Mouse (Mus musculus) gastrocnemius, adult 2 months (tissue): ENCODE measurements at regions not wholly inside any gene's neighbourhood (a gene's known extent, or its start where the extent isn't known, plus 50 kb on each side); places are given as distances from the start of the nearest gene placed in this dataset.

Experiments used
- DNase-seq: peaks from one replicate; pipeline ENCODE4 v3.0.0; 2022
- H3K27ac ChIP-seq: fragments of 200-600 bp; 2 replicates; pipeline ENCODE4 v1.8.1; 2022; ENCODE audit warnings: mild to moderate bottlenecking
- H3K4me3 ChIP-seq: fragments of 200-600 bp; 2 replicates; pipeline ENCODE4 v1.8.1; 2022; ENCODE audit warnings: mild to moderate bottlenecking, moderate library complexity
- CTCF ChIP-seq: fragments of 200-600 bp; IDR thresholded peaks from 2 replicates; pipeline ENCODE4 v1.8.1; 2022; ENCODE audit warnings: antibody characterized with exemption, mild to moderate bottlenecking, moderate library complexity
- intact Hi-C: fragments of 180-260 bp; cut with DNase I; formaldehyde crosslinking; loops from one replicate; pipeline ENCODE4 v1.15.1; 2025

GRCm38 (mm10) chr4:39508866-39509265 lies 58.8 kb downstream of the 1700009N14Rik start:
- no peak overlapping the region for H3K4me3 ChIP-seq
- intact Hi-C loops = no loop called here
- no peak for TF ChIP-seq CTCF

DNA sequence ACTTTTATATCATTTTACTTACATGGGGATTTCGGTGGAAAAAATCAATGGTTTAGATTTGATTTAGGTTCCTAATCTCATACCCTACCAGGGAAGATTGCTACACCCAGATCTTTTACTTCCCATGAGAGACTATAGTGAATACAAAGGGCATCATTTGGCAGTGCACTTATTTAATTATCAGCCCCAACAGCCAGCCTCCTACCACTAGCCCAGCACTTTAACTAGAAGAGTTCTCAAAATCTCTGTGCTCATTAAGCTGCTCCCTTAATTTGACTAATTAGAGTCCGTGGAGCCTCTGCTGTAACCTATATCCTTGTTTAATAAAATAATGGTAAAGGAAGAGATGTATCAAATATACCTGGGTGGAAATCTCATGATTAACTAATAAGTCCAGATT lies 77.4 kb downstream of the 1700009N14Rik start:
- no peak for DNase-seq
- TF ChIP-seq CTCF = no peak
- intact Hi-C loops = no loop called here
- Histone ChIP-seq H3K27ac (no peak overlapping the region), H3K4me3 (no peak overlapping the region)

More at GRCm38 (mm10) chr4:39508866-39509265, 58.8 kb downstream of the 1700009N14Rik start:
- no peak for DNase-seq
- no peak overlapping the region for H3K27ac ChIP-seq

- DNase-seq = no peak
- intact Hi-C loops = no loop called here
- no peak for TF ChIP-seq CTCF
- no peak overlapping the region for H3K4me3 ChIP-seq
- H3K27ac ChIP-seq = no peak overlapping the region
Observed at GRCm38 (mm10) chr4:39528661-39529060, 78.6 kb downstream of the 1700009N14Rik start.

GRCm38 (mm10) chr4:39556101-39556763 lies 106.1 kb downstream of the 1700009N14Rik start:
- H3K27ac ChIP-seq = no peak overlapping the region
- no peak overlapping the region for H3K4me3 ChIP-seq
- no peak for DNase-seq
- no peak for TF ChIP-seq CTCF
- intact Hi-C loops = no loop called here

GRCm38 (mm10) chr4:39597426-39597825 lies 147.3 kb downstream of the 1700009N14Rik start:
- H3K4me3 ChIP-seq = no peak overlapping the region
- no peak overlapping the region for H3K27ac ChIP-seq
- DNase-seq = no peak
- intact Hi-C loops = no loop called here
- TF ChIP-seq CTCF = no peak

DNA sequence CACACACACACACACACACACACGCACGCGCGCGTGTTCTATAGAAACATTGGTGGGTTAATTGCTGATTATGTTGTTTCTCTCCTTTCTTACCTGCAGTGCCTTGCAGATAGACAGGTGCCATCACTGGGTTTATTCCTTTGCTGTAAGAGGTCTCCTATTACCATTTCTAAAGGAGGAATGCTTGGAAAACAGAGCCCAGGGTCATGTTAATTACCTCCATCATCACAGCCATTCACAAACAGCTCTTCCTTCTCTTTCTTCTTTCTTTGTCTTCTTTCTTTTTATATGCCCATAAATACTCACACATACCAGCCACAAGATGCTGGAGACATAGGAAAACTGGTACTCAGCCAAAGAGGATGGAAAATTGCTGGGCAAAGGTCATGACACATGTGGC lies 155.0 kb downstream of the 1700009N14Rik start:
- intact Hi-C loops = no loop called here
- no peak for TF ChIP-seq CTCF

GRCm38 (mm10) chr4:39644136-39644535 lies 194.0 kb downstream of the 1700009N14Rik start:
- intact Hi-C loops = no loop called here
- DNase-seq = no peak
- TF ChIP-seq CTCF = no peak
- Histone ChIP-seq H3K4me3 (no peak overlapping the region), H3K27ac (no peak overlapping the region)

More for the DNA sequence above, 155.0 kb downstream of the 1700009N14Rik start:
- no peak for DNase-seq
- H3K4me3 ChIP-seq = no peak overlapping the region
- H3K27ac ChIP-seq = no peak overlapping the region

- H3K4me3 ChIP-seq = no peak overlapping the region
- intact Hi-C loops = no loop called here
- DNase-seq = no peak
- H3K27ac ChIP-seq = no peak overlapping the region
- no peak for TF ChIP-seq CTCF
Observed at GRCm38 (mm10) chr4:39644849-39645248, 194.8 kb downstream of the 1700009N14Rik start.

- TF ChIP-seq CTCF = no peak
- H3K27ac ChIP-seq = no peak overlapping the region
- DNase-seq = no peak
- intact Hi-C loops = no loop called here
- no peak overlapping the region for H3K4me3 ChIP-seq
Observed at GRCm38 (mm10) chr4:39660538-39660937, 210.4 kb downstream of the 1700009N14Rik start.

DNA sequence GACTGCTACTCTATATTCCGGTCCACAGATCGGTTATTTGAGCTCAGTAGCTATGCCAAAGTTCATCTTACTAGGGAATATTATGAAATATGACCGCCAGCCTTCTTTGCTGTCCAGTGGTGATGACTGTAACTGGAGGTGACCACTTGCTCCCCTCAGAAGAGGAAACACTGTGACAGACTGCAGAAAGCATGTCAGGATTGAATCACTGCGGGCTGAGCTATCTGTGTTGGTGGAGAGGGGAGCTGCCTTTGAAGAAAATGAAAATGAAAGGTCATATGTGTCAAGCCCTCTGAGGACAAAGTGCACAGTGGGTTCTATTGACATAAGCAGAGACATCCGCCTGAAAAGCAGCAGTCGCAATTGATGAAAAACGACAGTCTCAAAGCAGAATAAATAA lies 222.5 kb downstream of the 1700009N14Rik start:
- DNase-seq = no peak
- no peak for TF ChIP-seq CTCF
- intact Hi-C loops = no loop called here

GRCm38 (mm10) chr4:39695236-39695635 lies 245.1 kb downstream of the 1700009N14Rik start:
- DNase-seq = no peak
- TF ChIP-seq CTCF = no peak
- H3K27ac ChIP-seq = no peak overlapping the region
- intact Hi-C loops = no loop called here
- H3K4me3 ChIP-seq = no peak overlapping the region

More for the DNA sequence above, 222.5 kb downstream of the 1700009N14Rik start:
- Histone ChIP-seq H3K27ac (no peak overlapping the region), H3K4me3 (no peak overlapping the region)

- TF ChIP-seq CTCF = peak; percentile 37
- Histone ChIP-seq H3K4me3 (no peak overlapping the region), H3K27ac (no peak overlapping the region)
- DNase-seq = peak; percentile 47
- intact Hi-C loops = no loop called here
Observed at GRCm38 (mm10) chr4:39697565-39697964, 247.5 kb downstream of the 1700009N14Rik start.

- TF ChIP-seq CTCF = no peak
- intact Hi-C loops = no loop called here
- Histone ChIP-seq H3K27ac (no peak overlapping the region), H3K4me3 (no peak overlapping the region)
- DNase-seq = no peak
Observed at GRCm38 (mm10) chr4:39699347-39699746, 249.3 kb downstream of the 1700009N14Rik start.

DNA sequence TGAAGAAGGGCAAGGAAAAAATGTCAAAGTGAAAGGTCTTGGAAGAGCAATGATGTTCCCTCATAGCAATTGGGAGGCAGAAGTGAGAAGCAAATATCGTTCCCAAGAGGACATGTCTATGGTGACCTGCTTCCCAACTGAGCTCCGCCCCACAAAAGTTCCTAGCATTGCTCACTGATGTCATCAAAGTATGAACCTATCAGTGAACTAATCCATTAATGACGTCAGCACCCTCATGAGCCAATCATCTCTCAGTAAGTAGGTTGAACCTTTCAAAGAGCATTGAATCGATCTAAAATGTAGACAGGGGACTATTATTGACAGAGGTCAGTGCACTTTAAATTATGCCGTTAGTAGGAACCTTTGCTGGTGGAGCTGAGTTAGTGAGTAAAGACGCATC lies 267.4 kb downstream of the 1700009N14Rik start:
- no peak for DNase-seq
- no peak for TF ChIP-seq CTCF
- Histone ChIP-seq H3K27ac (no peak overlapping the region), H3K4me3 (no peak overlapping the region)
- intact Hi-C loops = no loop called here
